Mouse (Mus musculus) mesoderm, embryonic 11.5 days (tissue): Measurements from ENCODE around the gene H2-D1.
"Not testable (repeated sequence)": the region's sequence is repeated elsewhere in the genome, so short reads cannot be mapped to it uniquely, and the experiment has no call there.

ENCODE experiments used
- DNase-seq: peaks from one replicate; pipeline ENCODE4 v3.0.0-alpha.2; 2012; ENCODE audit warnings: low read depth, low spot score

H2-D1 gene

GRCm38 (mm10) chr17:35303271-35303670 lies 40.7 kb downstream of the H2-D1 start:
- no peak for DNase-seq

- DNase-seq = no peak
These were observed 41.3 kb downstream of the H2-D1 start for GRCm38 (mm10) chr17:35303756-35304350.

- no peak for DNase-seq
These were observed 41.9 kb downstream of the H2-D1 start for GRCm38 (mm10) chr17:35304478-35304877.

GRCm38 (mm10) chr17:35304921-35305320 lies 42.4 kb downstream of the H2-D1 start:
- DNase-seq = not testable (repeated sequence)
